Mouse (Mus musculus) CH12.LX (cell line): ENCODE measurements at regions not wholly inside any gene's neighbourhood (a gene's known extent, or its start where the extent isn't known, plus 50 kb on each side); places are given as distances from the start of the nearest gene placed in this dataset.
A peak's percentile ranks its signal among the peaks of the same experiment; 100 is the strongest.

ENCODE experiments used
- DNase-seq: peaks from one replicate; pipeline ENCODE4 v3.0.0-alpha.2; 2013; ENCODE audit errors: extremely low read depth
- H3K27ac ChIP-seq: 2 replicates; pipeline ENCODE4 v1.5.1; 2012; ENCODE audit warnings: low read depth, mild to moderate bottlenecking, control low read depth, moderate library complexity; ENCODE audit not compliant: insufficient read depth
- H3K27me3 ChIP-seq: replicated peaks from 2 replicates; pipeline ENCODE3; 2012; ENCODE audit warnings: inconsistent platforms
- H3K36me3 ChIP-seq, 2 experiments: replicated peaks in 1 of 2; 2 replicates each; pipeline versions ENCODE3 to v1.6.1; 2012; ENCODE audit warnings: inconsistent platforms in 1 of 2, low read length in 1 of 2, mild to moderate bottlenecking in 1 of 2, mixed read lengths in 1 of 2, moderate library complexity in 1 of 2; ENCODE audit not compliant: control insufficient read depth in 1 of 2, insufficient read depth in 1 of 2
- H3K4me1 ChIP-seq, 2 experiments: 2 replicates each; pipeline ENCODE4 v1.6.1; 2012; ENCODE audit warnings: inconsistent platforms in 1 of 2, moderate library complexity in 1 of 2; ENCODE audit not compliant: insufficient read depth in 2 of 2, control insufficient read depth in 1 of 2
- H3K4me2 ChIP-seq: 2 replicates; pipeline ENCODE4 v1.6.1; 2012; ENCODE audit warnings: low read depth, mild to moderate bottlenecking, control low read depth; ENCODE audit not compliant: poor library complexity, insufficient read depth, severe bottlenecking
- H3K4me3 ChIP-seq, 3 experiments: fragments of 150-350 bp in 1 of 3; sonication (generic) in 1 of 3; replicated peaks in 1 of 3; 2 replicates each; pipeline versions ENCODE3 to v1.5.1; 2011 to 2012; ENCODE audit warnings: low read depth in 2 of 3, low read length in 2 of 3, mild to moderate bottlenecking in 2 of 3, moderate library complexity in 2 of 3, control low read depth in 1 of 3, improper control_type of control experiment in 1 of 3, inconsistent platforms in 1 of 3, mixed read lengths in 1 of 3; ENCODE audit not compliant: poor library complexity in 1 of 3
- H3K79me2 ChIP-seq: replicated peaks from 2 replicates; pipeline ENCODE4 v1.6.1; 2012; ENCODE audit warnings: mild to moderate bottlenecking, moderate library complexity; ENCODE audit not compliant: control insufficient read depth, poor library complexity, insufficient read depth, severe bottlenecking; ENCODE audit errors: extremely low read depth
- H3K9ac ChIP-seq: 2 replicates; pipeline ENCODE4 v1.6.1; 2012; ENCODE audit warnings: low read depth, mild to moderate bottlenecking, control low read depth, moderate library complexity; ENCODE audit not compliant: insufficient read depth
- H3K9me3 ChIP-seq: replicated peaks from 2 replicates; pipeline ENCODE3; 2012; ENCODE audit warnings: low read length, inconsistent platforms, mixed read lengths
- BHLHE40 ChIP-seq: IDR thresholded peaks from 2 replicates; pipeline ENCODE4 v1.6.1; 2011; ENCODE audit warnings: mild to moderate bottlenecking, low read depth, low read length, improper control_type of control experiment
- CTCF ChIP-seq, 2 experiments: IDR thresholded peaks in 1 of 2; conservative IDR thresholded peaks in 1 of 2; 2 replicates each; pipeline ENCODE4 v1.5.1; 2011 to 2012; ENCODE audit warnings: low read depth in 2 of 2, low read length in 2 of 2, improper control_type of control experiment in 1 of 2, inconsistent platforms in 1 of 2, mild to moderate bottlenecking in 1 of 2, moderate library complexity in 1 of 2
- EP300 ChIP-seq: IDR thresholded peaks from 2 replicates; pipeline ENCODE4 v1.6.1; 2011; ENCODE audit warnings: low read length, improper control_type of control experiment
- ETS1 ChIP-seq: conservative IDR thresholded peaks from 2 replicates; pipeline ENCODE4 v1.6.1; 2012; ENCODE audit warnings: low read depth, mild to moderate bottlenecking, inconsistent platforms, low read length, improper control_type of control experiment, moderate library complexity
- IRF4 ChIP-seq: IDR thresholded peaks from 2 replicates; pipeline ENCODE4 v1.6.1; 2014; ENCODE audit warnings: low read depth, mild to moderate bottlenecking, inconsistent platforms, low read length, improper control_type of control experiment
- JUN ChIP-seq: IDR thresholded peaks from 2 replicates; pipeline ENCODE4 v1.6.1; 2011; ENCODE audit warnings: low read depth, mild to moderate bottlenecking, low read length, improper control_type of control experiment, moderate library complexity; ENCODE audit not compliant: insufficient read depth
- KAT2A ChIP-seq: IDR thresholded peaks from 2 replicates; pipeline ENCODE4 v1.6.1; 2012; ENCODE audit warnings: low read length, improper control_type of control experiment, inconsistent platforms; ENCODE audit not compliant: insufficient replicate concordance
- MAFK ChIP-seq: IDR thresholded peaks from 2 replicates; pipeline ENCODE4 v1.6.1; 2011; ENCODE audit warnings: low read length, improper control_type of control experiment; ENCODE audit not compliant: insufficient replicate concordance
- MAX ChIP-seq: IDR thresholded peaks from 2 replicates; pipeline ENCODE4 v1.6.1; 2011; ENCODE audit warnings: low read length, improper control_type of control experiment
- MAZ ChIP-seq: IDR thresholded peaks from 2 replicates; pipeline ENCODE4 v1.6.1; 2012; ENCODE audit warnings: low read depth, mild to moderate bottlenecking, inconsistent platforms, low read length, improper control_type of control experiment, moderate library complexity
- MXI1 ChIP-seq: IDR thresholded peaks from 2 replicates; pipeline ENCODE4 v1.6.1; 2011; ENCODE audit warnings: mild to moderate bottlenecking, low read depth, low read length, improper control_type of control experiment
- NELFE ChIP-seq: IDR thresholded peaks from 2 replicates; pipeline ENCODE4 v1.6.1; 2011; ENCODE audit warnings: low read depth, low read length, improper control_type of control experiment
- POLR2AphosphoS2 ChIP-seq: IDR thresholded peaks from 2 replicates; pipeline ENCODE4 v1.6.1; 2011; ENCODE audit warnings: low read depth, low read length, improper control_type of control experiment
- RAD21 ChIP-seq: IDR thresholded peaks from 2 replicates; pipeline ENCODE4 v1.6.1; 2011; ENCODE audit warnings: low read depth, mild to moderate bottlenecking, low read length, improper control_type of control experiment, moderate library complexity
- RCOR1 ChIP-seq: conservative IDR thresholded peaks from 2 replicates; pipeline ENCODE4 v1.6.1; 2012; ENCODE audit warnings: low read depth, mild to moderate bottlenecking, inconsistent platforms, low read length, improper control_type of control experiment
- SMC3 ChIP-seq: IDR thresholded peaks from 2 replicates; pipeline ENCODE4 v1.6.1; 2011; ENCODE audit warnings: low read depth, low read length, improper control_type of control experiment
- TBP ChIP-seq: conservative IDR thresholded peaks from 2 replicates; pipeline ENCODE4 v1.6.1; 2011; ENCODE audit warnings: low read depth, low read length, improper control_type of control experiment
- UBTF ChIP-seq: IDR thresholded peaks from 2 replicates; pipeline ENCODE4 v1.6.1; 2012; ENCODE audit warnings: low read depth, mild to moderate bottlenecking, inconsistent platforms, low read length, improper control_type of control experiment, moderate library complexity
- USF1 ChIP-seq: IDR thresholded peaks from 2 replicates; pipeline ENCODE4 v1.6.1; 2014; ENCODE audit warnings: low read depth, mild to moderate bottlenecking, inconsistent platforms, low read length, improper control_type of control experiment
- USF2 ChIP-seq: conservative IDR thresholded peaks from 2 replicates; pipeline ENCODE4 v1.6.1; 2011; ENCODE audit warnings: low read depth, low read length, improper control_type of control experiment
- ZC3H11A ChIP-seq: IDR thresholded peaks from 2 replicates; pipeline ENCODE4 v1.6.1; 2012; ENCODE audit warnings: low read depth, mild to moderate bottlenecking, inconsistent platforms, low read length, improper control_type of control experiment
- ZKSCAN1 ChIP-seq: IDR thresholded peaks from 2 replicates; pipeline ENCODE4 v1.6.1; 2012; ENCODE audit warnings: low read depth, inconsistent platforms, low read length, improper control_type of control experiment, borderline replicate concordance
- ZMIZ1 ChIP-seq: IDR thresholded peaks from 2 replicates; pipeline ENCODE4 v1.6.1; 2012; ENCODE audit warnings: low read depth, mild to moderate bottlenecking, inconsistent platforms, low read length, improper control_type of control experiment
- ZNF384 ChIP-seq: IDR thresholded peaks from 2 replicates; pipeline ENCODE4 v1.6.1; 2012; ENCODE audit warnings: low read depth, low read length, improper control_type of control experiment, inconsistent platforms
- dilution Hi-C: fragments of 300-500 bp; cut with MboI; formaldehyde crosslinking; loops from 2 replicates; pipeline ENCODE4 v1.14.3; 2020; ENCODE audit warnings: low sequenced_read_pairs; ENCODE audit not compliant: extremely low pct_unique_long_range_greater_than_20kb, extremely low pct_ligation_motif_present
- in situ Hi-C: fragments of 300-500 bp; cut with MboI; formaldehyde crosslinking; loops from 3 replicates; pipeline ENCODE4 v1.14.3; 2019; ENCODE audit warnings: low sequenced_read_pairs, low pct_ligation_motif_present, low pct_unique_long_range_greater_than_20kb, mixed read lengths

DNA sequence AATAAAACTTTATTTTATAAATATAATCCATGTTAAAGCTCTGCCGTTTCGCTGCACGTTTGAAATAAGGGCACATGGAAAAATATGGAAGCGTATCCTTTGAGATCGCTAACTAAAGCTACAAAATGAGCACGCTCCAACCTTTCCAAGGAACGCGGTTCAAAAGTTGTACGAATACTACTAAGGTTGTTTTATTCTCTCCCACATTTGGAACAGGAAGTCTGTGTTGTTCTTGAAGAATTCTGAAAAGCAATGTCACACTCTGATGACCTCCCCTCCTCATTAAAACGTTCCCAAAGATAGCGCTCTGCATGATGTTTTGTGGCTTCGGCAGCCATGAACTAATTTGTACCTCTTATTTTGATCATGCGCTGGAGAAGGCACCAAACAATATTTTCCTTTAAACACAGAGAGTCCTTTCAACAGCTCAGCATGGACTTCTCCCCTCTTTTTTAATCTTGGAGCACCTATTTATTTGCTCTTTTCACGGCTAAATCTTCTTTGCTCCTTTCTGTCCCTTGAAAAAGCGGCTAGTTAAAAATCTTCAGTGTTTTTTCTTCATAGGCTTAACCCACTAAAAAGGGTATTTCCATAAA, 72.9 kb upstream of the Tes start:
- no peaks in the 10 kb centered on the region for H3K36me3 ChIP-seq
- DNase-seq: no peak
- no peaks in the 10 kb centered on the region for H3K27me3 ChIP-seq
- H3K4me2 ChIP-seq: no peak overlapping the region
- in situ Hi-C loops (no loop called here), dilution Hi-C loops (no loop called here)
- H3K79me2 ChIP-seq: no peaks in the 10 kb centered on the region
- no peaks in the 10 kb centered on the region for H3K4me1 ChIP-seq
- no peak overlapping the region for H3K27ac ChIP-seq
- TF ChIP-seq MAZ (no peak), BHLHE40 (no peak), TBP (no peak), RAD21 (no peak), USF2 (no peak), MAX (no peak), EP300 (no peak), SMC3 (no peak)
- H3K9me3 ChIP-seq: no peaks in the 10 kb centered on the region
- no peak overlapping the region for H3K4me3 ChIP-seq
- no peak overlapping the region for H3K9ac ChIP-seq

DNA sequence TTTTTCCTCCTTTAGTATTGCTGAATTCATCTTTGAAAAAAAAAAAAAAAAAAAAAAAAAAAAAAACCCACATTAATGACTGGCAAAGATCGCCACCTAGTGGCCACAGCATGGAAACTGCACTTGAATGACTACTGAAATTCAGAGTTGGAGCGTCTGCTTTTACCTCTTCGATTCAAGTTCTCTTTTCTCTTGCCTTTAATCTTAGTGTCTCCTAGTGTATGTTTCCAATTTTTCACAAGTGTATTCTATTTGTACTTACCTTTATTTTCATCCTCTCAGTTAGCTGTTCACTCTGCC, 79.9 kb upstream of the Tfec start:
- TF ChIP-seq MAX: no peak
- peak; percentile 47 for TF ChIP-seq SMC3
- no peak for TF ChIP-seq JUN
- TF ChIP-seq RAD21: peak; percentile 86
- TF ChIP-seq CTCF (conservative IDR thresholded peaks at IDR 0.05 in 1 of 2, IDR thresholded peaks at IDR 0.05 in 1 of 2; ENCODE audit: low read depth in 2 of 2, low read length in 2 of 2): peak; percentile 52 to 79
- TF ChIP-seq ZNF384: peak; percentile 100
- TF ChIP-seq UBTF: peak; percentile 72; the same call in 1 of the 2 replicates
- TF ChIP-seq, all 38 proteins: peak for 5
- no peaks in the 10 kb centered on the region for H3K36me3 ChIP-seq
- no peaks in the 10 kb centered on the region for H3K79me2 ChIP-seq
- no peak overlapping the region for H3K4me3 ChIP-seq
- no peaks in the 10 kb centered on the region for H3K27me3 ChIP-seq
- dilution Hi-C loops (no loop called here), in situ Hi-C loops (no loop called here)
- peak; percentile 54 for DNase-seq
- H3K4me2 ChIP-seq: peak overlapping the region; percentile 99
- H3K9ac ChIP-seq: peak overlapping the region; percentile 44; the same call in 1 of the 2 replicates
- H3K27ac ChIP-seq: no peak overlapping the region
- no peaks in the 10 kb centered on the region for H3K9me3 ChIP-seq
- no peaks in the 10 kb centered on the region for H3K4me1 ChIP-seq

DNA sequence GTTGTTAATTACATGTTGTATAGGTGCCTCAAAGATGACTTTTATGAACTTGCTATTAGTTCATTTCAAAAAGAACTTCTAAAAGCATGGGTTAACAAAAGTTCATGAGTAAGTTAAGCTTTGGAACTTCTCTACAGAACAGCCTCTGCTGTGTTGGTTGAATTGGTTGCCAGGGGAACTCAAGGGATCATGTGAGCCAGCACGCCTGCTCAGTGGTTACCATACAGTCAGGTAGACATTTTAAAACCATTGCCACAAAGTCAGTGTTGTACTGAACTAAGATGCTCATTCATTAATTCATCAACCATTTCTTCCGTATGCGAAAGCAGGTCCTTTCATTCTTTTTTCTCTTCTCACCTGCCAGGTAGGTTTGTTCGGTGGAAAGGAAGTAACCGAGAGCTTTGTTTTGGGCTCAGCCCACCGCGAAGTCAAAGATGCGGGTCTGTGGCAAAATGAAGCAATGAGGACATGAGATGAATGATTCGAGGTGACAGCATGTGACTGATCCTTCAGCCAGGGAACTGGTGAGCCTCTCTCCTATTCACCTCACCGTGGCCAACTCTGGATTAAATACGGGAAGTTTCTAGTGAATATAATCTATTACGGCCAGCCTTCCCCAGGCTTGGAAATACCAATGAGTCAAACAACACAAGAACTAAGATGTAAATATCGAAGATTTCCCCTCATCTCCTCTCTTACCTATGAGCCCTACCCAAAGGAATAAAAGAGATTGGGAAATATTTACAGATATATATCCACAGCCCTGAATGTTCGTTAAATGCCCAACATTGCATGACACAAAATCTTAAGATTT, 79.4 kb upstream of the Tfec start:
- DNase-seq: no peak
- no peak overlapping the region for H3K4me2 ChIP-seq
- no peak overlapping the region for H3K27ac ChIP-seq
- TF ChIP-seq IRF4: no peak
- TF ChIP-seq RAD21: no peak
- no peak for TF ChIP-seq POLR2AphosphoS2
- no peak for TF ChIP-seq ZC3H11A
- no peak for TF ChIP-seq TBP
- TF ChIP-seq RCOR1: no peak
- TF ChIP-seq KAT2A: no peak
- no peak for TF ChIP-seq USF2
- no peak for TF ChIP-seq ETS1
- no peak for TF ChIP-seq MXI1
- TF ChIP-seq NELFE: no peak
- no peak for TF ChIP-seq MAFK
- TF ChIP-seq ZKSCAN1: no peak
- TF ChIP-seq ZMIZ1: no peak
- no peak for TF ChIP-seq USF1
- dilution Hi-C loops: no loop called here
- H3K4me1 ChIP-seq: no peaks in the 10 kb centered on the region
- in situ Hi-C loops: no loop called here
- H3K4me3 ChIP-seq: no peak overlapping the region
- H3K9ac ChIP-seq: no peak overlapping the region
- H3K9me3 ChIP-seq: no peaks in the 10 kb centered on the region
- H3K36me3 ChIP-seq: no peaks in the 10 kb centered on the region
- H3K27me3 ChIP-seq: no peaks in the 10 kb centered on the region
- H3K79me2 ChIP-seq: no peaks in the 10 kb centered on the region
